Mouse (Mus musculus) kidney, postnatal 0 days (tissue): Measurements from ENCODE around the gene Pam16. TPM values are rescaled to one million over a fixed set of nuclear protein-coding genes. Genes with fewer than 3 reads are reported as not detected.

Experiments
- ATAC-seq: fragments of 200-750 bp; cut with Nextera tagmentation; replicated peaks from 2 replicates; pipeline ENCODE4 v1.8.0; 2017; ENCODE audit warnings: low read depth, moderate number of reproducible peaks, moderate TSS enrichment, moderate library complexity; ENCODE audit not compliant: low FRiP score
- DNase-seq: peaks from one replicate; pipeline ENCODE4 v3.0.0-alpha.2; 2016; ENCODE audit warnings: low spot score
- H3K27ac ChIP-seq: fragments of 300-500 bp; sonication (generic); 2 replicates; pipeline ENCODE4 v1.5.1; 2014; ENCODE audit warnings: mild to moderate bottlenecking
- H3K27me3 ChIP-seq: fragments of 300-500 bp; sonication (generic); 2 replicates; pipeline ENCODE4 v1.6.1; 2014; ENCODE audit warnings: low read length, mixed read lengths; ENCODE audit not compliant: insufficient read depth
- H3K36me3 ChIP-seq: fragments of 300-500 bp; sonication (generic); 2 replicates; pipeline ENCODE4 v1.6.1; 2014; ENCODE audit warnings: low read length, mixed read lengths; ENCODE audit not compliant: insufficient read depth
- H3K4me1 ChIP-seq: fragments of 300-500 bp; sonication (generic); replicated peaks from 2 replicates; pipeline ENCODE4 v1.6.1; 2014; ENCODE audit warnings: antibody characterized with exemption, low read length, mixed read lengths; ENCODE audit not compliant: insufficient read depth
- H3K4me2 ChIP-seq: fragments of 300-500 bp; sonication (generic); 2 replicates; pipeline ENCODE4 v1.6.1; 2014; ENCODE audit warnings: mild to moderate bottlenecking, low read length, moderate library complexity, mixed read lengths
- H3K4me3 ChIP-seq: fragments of 300-500 bp; sonication (generic); replicated peaks from 2 replicates; pipeline ENCODE4 v1.5.1; 2014; ENCODE audit warnings: low read depth, low read length
- H3K9ac ChIP-seq: fragments of 300-500 bp; sonication (generic); 2 replicates; pipeline ENCODE4 v1.6.1; 2014; ENCODE audit warnings: low read depth, low read length
- H3K9me3 ChIP-seq: fragments of 300-500 bp; sonication (generic); replicated peaks from 2 replicates; pipeline ENCODE4 v1.6.1; 2016; ENCODE audit warnings: low read length, inconsistent platforms, mixed read lengths
- CTCF ChIP-seq: IDR thresholded peaks from 2 replicates; pipeline ENCODE4 v1.5.1; 2016; ENCODE audit warnings: antibody characterized with exemption, low read depth, mild to moderate bottlenecking, moderate library complexity
- WGBS: fragments of 180-500 bp; shearing (Covaris S2); extraction: QIAGEN DNeasy Blood & Tissue Kit; methylation state at CpG from one replicate; pipeline ENCODE4 v1.1.7; 2014; 5-methylcytosine and 5-hydroxymethylcytosine counted together
- polyA plus RNA-seq: library from polyadenylated mRNA; unstranded; fragments of >200 nt; fragmentation: Nextera tagmentation; extraction: Ambion mirVana; gene quantifications from 2 replicates; pipeline ENCODE4 v1.2.1, GENCODE M21; 2015

The Pam16 gene
- polyA plus RNA-seq, 1 experiment from 2014 or later, result 106 TPM

GRCm38 (mm10) chr16:4603453-4603837, 21.3 kb downstream of the Pam16 start:
- DNase-seq (no peak), ATAC-seq (no peak)
- WGBS, result 30% methylated on average over 1 of the region's 1 CpGs
- Histone ChIP-seq H3K4me3 (no peak overlapping the region), H3K4me2 (0 out of 2 replicates have a peak overlapping the region, but pooled peaks have one; percentile 21), H3K27me3 (no peaks in the 10 kb centered on the region), H3K9me3 (no peaks in the 10 kb centered on the region), H3K27ac (peak overlapping the region; percentile 89), H3K36me3 (no peaks in the 10 kb centered on the region), H3K9ac (peak overlapping the region; percentile 42), H3K4me1 (peaks cover 91% of the 10 kb centered on the region)
- TF ChIP-seq CTCF, result no peak

DNA sequence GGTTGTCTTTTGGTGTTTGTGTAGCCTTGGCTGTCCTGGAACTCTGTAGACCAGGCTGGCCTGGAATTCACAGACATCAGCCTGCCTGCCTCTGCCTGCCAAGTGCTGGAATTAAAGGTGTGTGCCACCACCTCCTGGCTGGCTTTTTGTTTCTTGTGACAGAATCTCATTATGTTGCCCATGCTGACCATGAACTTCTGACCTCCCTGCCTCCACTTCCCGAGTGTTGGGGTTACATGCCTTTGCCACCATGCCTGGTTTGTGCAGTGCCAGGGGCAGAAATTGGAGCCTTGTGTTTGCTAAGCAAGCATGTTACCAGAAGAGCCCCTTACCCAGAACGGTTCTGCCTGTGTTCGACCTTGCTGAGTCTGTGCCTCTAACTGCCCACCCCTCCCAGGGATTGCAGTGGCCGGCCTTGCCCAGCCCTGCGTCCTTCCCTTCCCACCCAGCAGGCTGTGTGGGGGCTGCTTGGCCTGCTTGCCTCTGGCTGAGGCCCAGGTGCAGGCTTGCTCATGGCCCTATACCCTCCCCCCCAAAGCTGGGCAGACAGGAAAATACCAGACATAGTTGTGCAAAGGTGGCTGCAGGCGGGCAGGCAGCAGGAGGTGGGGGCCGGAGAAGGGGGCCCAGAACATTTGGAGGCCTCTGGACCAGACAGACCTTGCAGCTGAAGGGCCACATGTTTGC, 21.9 kb downstream of the Pam16 start:
- H3K9ac ChIP-seq, result peak overlapping the region; percentile 42
- H3K27ac ChIP-seq, result peak overlapping the region; percentile 89
- ATAC-seq (peak; percentile 61), DNase-seq (peak; percentile 59)
- H3K4me1 ChIP-seq, result peaks cover 91% of the 10 kb centered on the region
- H3K4me3 ChIP-seq, result no peak overlapping the region
- no peaks in the 10 kb centered on the region for H3K27me3 ChIP-seq
- H3K9me3 ChIP-seq, result no peaks in the 10 kb centered on the region
- 13% methylated on average over 7 of the region's 7 CpGs for WGBS
- no peaks in the 10 kb centered on the region for H3K36me3 ChIP-seq
- H3K4me2 ChIP-seq, result peak overlapping the region; percentile 21; the same call in 1 of the 2 replicates
- 0 out of 2 replicates have a peak, but pooled peaks have one; percentile 1 for TF ChIP-seq CTCF

DNA sequence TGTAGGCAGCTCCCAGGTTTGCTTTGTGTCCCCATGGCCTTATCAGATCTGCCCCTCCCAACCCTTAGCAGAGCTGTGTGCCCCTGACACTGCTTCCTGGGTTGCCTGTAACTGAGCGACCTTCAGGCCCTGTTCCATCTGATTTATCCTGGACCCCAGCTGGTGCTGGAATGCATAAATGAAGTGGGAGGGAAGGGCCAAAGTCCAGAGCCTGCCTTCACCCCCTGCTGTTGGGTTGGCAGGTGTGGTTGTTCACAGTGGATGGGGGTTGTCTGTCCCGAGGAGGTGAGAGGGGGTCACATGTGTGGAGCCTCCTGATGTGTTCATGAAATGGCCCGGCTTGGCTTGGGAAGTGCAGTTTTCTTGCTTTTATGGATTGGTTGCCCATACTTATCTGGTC, 22.6 kb downstream of the Pam16 start:
- peak; percentile 54 for DNase-seq
- H3K4me2 ChIP-seq, result no peak overlapping the region

DNA sequence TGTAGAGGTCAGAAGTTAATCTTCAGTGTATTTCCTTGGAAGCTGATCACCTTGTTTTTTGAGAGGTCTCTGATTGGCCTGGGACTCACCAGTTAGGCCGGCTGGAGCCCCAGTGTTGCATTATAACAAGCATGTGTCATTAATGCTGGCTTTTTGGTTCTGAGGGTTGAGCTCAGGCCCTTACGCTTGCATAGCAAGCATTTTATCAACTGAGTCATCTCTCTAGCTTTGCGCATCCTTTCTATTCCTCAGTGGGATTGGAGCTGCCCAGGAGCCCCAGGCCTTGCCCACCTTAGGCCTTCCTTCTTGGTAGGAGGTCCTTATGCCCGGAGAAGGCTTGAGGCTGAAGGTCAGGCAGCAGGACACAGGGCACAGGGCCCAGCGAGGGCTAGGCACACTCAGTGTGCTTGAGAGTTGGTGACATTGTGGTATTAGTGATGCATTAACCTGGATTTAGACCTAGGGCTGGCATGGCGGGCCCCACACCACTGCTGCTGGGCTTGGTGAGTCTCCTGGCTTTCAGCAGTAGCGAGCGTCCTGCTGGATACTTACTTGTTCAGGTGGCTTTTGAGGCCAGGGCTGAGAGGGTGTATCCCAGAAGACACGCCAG, 24.0 kb downstream of the Pam16 start:
- 61% methylated on average over 9 of the region's 9 CpGs for WGBS
- DNase-seq (no peak), ATAC-seq (peak; percentile 50)
- no peaks in the 10 kb centered on the region for H3K9me3 ChIP-seq
- H3K36me3 ChIP-seq, result no peaks in the 10 kb centered on the region
- H3K9ac ChIP-seq, result no peak overlapping the region
- no peak overlapping the region for H3K4me3 ChIP-seq
- no peaks in the 10 kb centered on the region for H3K27me3 ChIP-seq
- peak overlapping the region; percentile 89 for H3K27ac ChIP-seq
- 0 out of 2 replicates have a peak overlapping the region, but pooled peaks have one; percentile 15 for H3K4me2 ChIP-seq
- TF ChIP-seq CTCF, result no peak
- peaks cover 91% of the 10 kb centered on the region for H3K4me1 ChIP-seq

More for the DNA sequence above, 22.6 kb downstream of the Pam16 start:
- WGBS, result 16% methylated on average over 3 of the region's 3 CpGs
- no peaks in the 10 kb centered on the region for H3K9me3 ChIP-seq
- peak; percentile 52 for ATAC-seq
- no peaks in the 10 kb centered on the region for H3K27me3 ChIP-seq
- H3K27ac ChIP-seq, result peak overlapping the region; percentile 89
- TF ChIP-seq CTCF, result peak; percentile 15; the same call in 1 of the 2 replicates
- H3K9ac ChIP-seq, result 0 out of 2 replicates have a peak overlapping the region, but pooled peaks have one; percentile 28
- peaks cover 93% of the 10 kb centered on the region for H3K4me1 ChIP-seq
- no peaks in the 10 kb centered on the region for H3K36me3 ChIP-seq
- H3K4me3 ChIP-seq, result no peak overlapping the region

GRCm38 (mm10) chr16:4599616-4600015, 25.2 kb downstream of the Pam16 start:
- 0 out of 2 replicates have a peak overlapping the region, but pooled peaks have one; percentile 13 for H3K9ac ChIP-seq
- no peak for DNase-seq
- TF ChIP-seq CTCF, result no peak
- WGBS, result 76% methylated on average over 3 of the region's 3 CpGs
- peak overlapping the region; percentile 89 for H3K27ac ChIP-seq
- H3K27me3 ChIP-seq, result no peaks in the 10 kb centered on the region
- H3K4me3 ChIP-seq, result no peak overlapping the region
- no peak for ATAC-seq
- H3K36me3 ChIP-seq, result no peaks in the 10 kb centered on the region
- H3K9me3 ChIP-seq, result no peaks in the 10 kb centered on the region
- peaks cover 83% of the 10 kb centered on the region for H3K4me1 ChIP-seq
- H3K4me2 ChIP-seq, result peak overlapping the region; percentile 68; the same call in 1 of the 2 replicates

DNA sequence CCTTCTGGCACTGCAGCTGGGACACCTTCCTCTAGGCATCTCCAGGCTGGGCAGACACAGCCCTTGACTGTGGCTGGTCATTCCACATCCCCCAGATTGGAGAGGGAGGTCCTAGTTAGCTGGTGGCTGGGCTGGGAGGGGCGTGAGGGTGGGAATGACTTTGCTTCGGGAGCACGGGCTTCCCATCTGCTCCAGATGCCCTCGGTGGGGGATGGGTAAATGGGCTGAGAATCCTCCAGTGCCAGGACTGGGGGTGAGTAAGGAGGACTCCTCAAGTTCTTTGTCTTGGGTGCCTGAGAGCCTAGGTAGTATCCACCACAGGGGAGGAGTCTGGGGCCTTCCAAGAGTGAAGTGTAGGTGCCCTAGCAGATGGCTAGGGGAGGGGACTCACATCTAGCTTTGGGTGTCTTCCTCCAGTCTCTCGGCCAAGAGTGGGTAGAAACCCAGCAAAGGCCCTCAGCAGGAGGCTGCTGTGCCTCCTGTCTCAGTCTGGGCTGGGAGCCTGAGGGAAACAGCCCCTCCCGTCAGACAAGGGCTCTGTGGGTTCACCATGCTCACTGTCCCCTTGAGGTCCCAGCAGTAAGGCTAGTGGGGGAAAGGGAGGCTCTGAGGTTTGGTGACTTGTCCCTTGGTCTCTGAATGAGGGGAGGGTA, 25.8 kb downstream of the Pam16 start:
- Histone ChIP-seq H3K4me3 (no peak overlapping the region), H3K4me1 (peaks cover 77% of the 10 kb centered on the region), H3K4me2 (peak overlapping the region; percentile 68), H3K36me3 (no peaks in the 10 kb centered on the region), H3K9ac (peak overlapping the region; percentile 35; the same call in 1 of the 2 replicates), H3K27ac (peak overlapping the region; percentile 89), H3K9me3 (no peaks in the 10 kb centered on the region), H3K27me3 (no peaks in the 10 kb centered on the region)
- WGBS, result 25% methylated on average over 6 of the region's 6 CpGs
- TF ChIP-seq CTCF, result no peak
- DNase-seq (no peak), ATAC-seq (no peak)
